Mouse (Mus musculus) neural tube, embryonic 13.5 days (tissue): ENCODE measurements at regions not wholly inside any gene's neighbourhood (a gene's known extent, or its start where the extent isn't known, plus 50 kb on each side); places are given as distances from the start of the nearest gene placed in this dataset.
"Not testable (repeated sequence)": the region's sequence is repeated elsewhere in the genome, so short reads cannot be mapped to it uniquely, and the experiment has no call there.

Experiments
- ATAC-seq: fragments of 200-750 bp; cut with Nextera tagmentation; 2 replicates; pipeline ENCODE4 v1.8.0; 2017; ENCODE audit warnings: low read depth, mild to moderate bottlenecking, moderate TSS enrichment, moderate library complexity
- H3K27ac ChIP-seq: fragments of 300-500 bp; sonication (generic); replicated peaks from 2 replicates; pipeline ENCODE4 v1.5.1; 2015; ENCODE audit warnings: moderate library complexity, mild to moderate bottlenecking, inconsistent platforms
- H3K27me3 ChIP-seq: fragments of 300-500 bp; sonication (generic); 2 replicates; pipeline ENCODE4 v1.6.1; 2015; ENCODE audit warnings: mild to moderate bottlenecking, inconsistent platforms
- H3K36me3 ChIP-seq: fragments of 300-500 bp; sonication (generic); 2 replicates; pipeline ENCODE4 v1.6.1; 2015; ENCODE audit warnings: mild to moderate bottlenecking, inconsistent platforms
- H3K4me1 ChIP-seq: fragments of 300-500 bp; sonication (generic); replicated peaks from 2 replicates; pipeline ENCODE4 v1.6.1; 2015; ENCODE audit warnings: inconsistent platforms
- H3K4me2 ChIP-seq: fragments of 300-500 bp; sonication (generic); 2 replicates; pipeline ENCODE4 v1.6.1; 2015; ENCODE audit warnings: inconsistent platforms, mild to moderate bottlenecking, moderate library complexity
- H3K4me3 ChIP-seq: fragments of 300-500 bp; sonication (generic); 2 replicates; pipeline ENCODE4 v1.5.1; 2015; ENCODE audit warnings: mild to moderate bottlenecking, inconsistent platforms
- H3K9ac ChIP-seq: fragments of 300-500 bp; sonication (generic); 2 replicates; pipeline ENCODE4 v1.6.1; 2015; ENCODE audit warnings: moderate library complexity, mild to moderate bottlenecking, inconsistent platforms
- H3K9me3 ChIP-seq: fragments of 300-500 bp; sonication (generic); 2 replicates; pipeline ENCODE4 v1.6.1; 2016; ENCODE audit warnings: inconsistent platforms
- WGBS: fragments of 180-500 bp; shearing (Covaris S2); methylation state at CpG from one replicate; pipeline ENCODE4 v1.1.7; 2015; 5-methylcytosine and 5-hydroxymethylcytosine counted together

GRCm38 (mm10) chrX:154717526-154717925, 138.4 kb upstream of the Samt2 start:
- H3K27me3 ChIP-seq, H3K27ac ChIP-seq, H3K4me3 ChIP-seq, H3K4me1 ChIP-seq, H3K4me2 ChIP-seq, ATAC-seq, H3K9me3 ChIP-seq, H3K9ac ChIP-seq, H3K36me3 ChIP-seq: not testable (repeated sequence)
- 80% methylated on average over 10 of the region's 10 CpGs for WGBS

DNA sequence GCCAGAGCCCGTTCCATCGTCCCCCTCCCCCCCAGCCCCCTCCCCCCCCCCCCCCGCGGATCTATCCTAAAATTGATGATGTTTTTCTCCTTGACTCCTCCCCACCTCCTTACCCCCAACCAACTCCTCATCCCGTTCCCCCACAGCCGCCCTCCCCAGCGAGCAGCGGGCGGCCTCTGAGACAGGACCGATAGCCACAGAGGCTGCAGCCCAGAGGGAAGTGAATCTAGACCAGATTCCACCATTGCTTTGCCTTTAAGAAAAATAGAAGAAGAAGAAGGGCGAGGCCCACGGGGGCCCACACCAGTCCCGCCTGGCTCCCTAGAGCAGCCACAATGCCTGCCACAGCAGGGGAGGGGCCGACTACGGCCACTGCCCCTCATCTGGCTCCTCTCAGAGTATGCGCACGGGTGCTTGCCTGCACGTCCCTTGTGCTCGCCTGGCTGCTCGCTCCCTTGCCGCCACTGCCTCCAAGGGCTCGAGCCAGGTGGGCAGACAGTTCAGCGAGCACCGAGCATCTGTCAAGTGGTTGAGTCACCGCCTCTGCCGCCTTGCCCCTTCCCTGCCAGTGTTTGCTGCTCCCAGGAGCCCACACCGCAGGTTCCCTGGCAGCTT, 134.6 kb upstream of the Samt2 start:
- H3K4me1 ChIP-seq: no peaks in the 10 kb centered on the region
- H3K9ac ChIP-seq: peak overlapping the region; percentile 54; the same call in 1 of the 2 replicates
- H3K36me3 ChIP-seq: no peaks in the 10 kb centered on the region
- no peaks in the 10 kb centered on the region for H3K9me3 ChIP-seq
- WGBS: 35% methylated on average over 22 of the region's 27 CpGs
- peak overlapping the region; percentile 29 for H3K4me3 ChIP-seq
- H3K27ac ChIP-seq: no peak overlapping the region
- H3K27me3 ChIP-seq: no peaks in the 10 kb centered on the region
- no peak; the same call in 1 of the 2 replicates for ATAC-seq
- peak overlapping the region; percentile 52 for H3K4me2 ChIP-seq

DNA sequence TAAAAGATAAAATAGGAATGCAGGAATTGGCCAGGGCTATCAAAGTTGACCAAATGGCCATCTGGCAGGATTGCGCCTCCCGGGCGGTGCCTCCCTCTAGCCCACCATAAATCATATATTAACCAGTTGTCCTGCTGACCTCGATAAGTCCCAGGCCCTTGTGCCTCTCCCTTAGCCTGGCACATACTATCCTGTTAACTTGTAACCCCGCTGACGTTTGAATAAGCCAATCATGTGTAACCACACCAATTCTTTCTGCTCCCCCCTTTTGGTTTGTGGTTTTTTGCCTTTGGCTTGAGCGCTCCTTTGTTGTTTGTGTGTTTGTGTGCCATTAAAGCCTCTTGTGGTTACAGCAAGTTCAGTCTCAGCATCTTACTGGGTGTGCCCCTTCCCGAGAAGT, 133.4 kb upstream of the Samt2 start:
- WGBS: 89% methylated on average over 8 of the region's 8 CpGs
- H3K4me1 ChIP-seq, H3K36me3 ChIP-seq, H3K4me2 ChIP-seq, H3K9ac ChIP-seq, H3K4me3 ChIP-seq, H3K27ac ChIP-seq, H3K27me3 ChIP-seq, ATAC-seq, H3K9me3 ChIP-seq: not testable (repeated sequence)

DNA sequence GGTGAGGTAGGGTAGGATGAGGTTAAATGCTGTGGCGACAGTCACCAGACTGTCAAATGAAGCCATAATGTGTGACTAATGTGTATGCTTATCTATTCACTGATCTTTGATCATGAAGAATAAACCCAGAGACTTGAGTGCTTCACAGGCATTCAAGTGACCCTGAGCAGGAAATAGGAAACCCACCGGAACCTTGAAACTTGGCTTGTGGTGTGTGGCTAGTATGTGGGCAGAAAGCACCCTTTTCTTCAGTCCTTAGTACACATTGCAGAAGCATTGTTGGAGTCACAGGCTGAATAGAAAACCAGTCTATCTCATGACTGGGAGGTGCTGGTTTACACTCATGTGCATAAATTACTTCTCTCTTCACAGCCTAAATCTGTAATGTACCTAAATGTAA, 91.4 kb upstream of the Samt2 start:
- H3K4me2 ChIP-seq, H3K9ac ChIP-seq, H3K9me3 ChIP-seq, H3K4me1 ChIP-seq, H3K27me3 ChIP-seq, H3K27ac ChIP-seq, H3K4me3 ChIP-seq, ATAC-seq, H3K36me3 ChIP-seq: not testable (repeated sequence)
- WGBS: 96% methylated on average over 1 of the region's 2 CpGs
